Mouse (Mus musculus) testis, adult 2 months (tissue): ENCODE measurements around the gene Aar2.

Source experiments
- CTCF ChIP-seq: fragments of 200-500 bp; IDR thresholded peaks from 2 replicates; pipeline ENCODE4 v1.5.1; 2012; ENCODE audit warnings: low read depth, mild to moderate bottlenecking, inconsistent platforms, low read length, moderate library complexity; ENCODE audit not compliant: control insufficient read depth, insufficient read depth, insufficient replicate concordance
- POLR2A ChIP-seq: fragments of 200-500 bp; IDR thresholded peaks from 2 replicates; pipeline ENCODE4 v1.6.1; 2012; ENCODE audit warnings: low read depth, mild to moderate bottlenecking, inconsistent platforms, low read length, moderate library complexity; ENCODE audit not compliant: control insufficient read depth

DNA sequence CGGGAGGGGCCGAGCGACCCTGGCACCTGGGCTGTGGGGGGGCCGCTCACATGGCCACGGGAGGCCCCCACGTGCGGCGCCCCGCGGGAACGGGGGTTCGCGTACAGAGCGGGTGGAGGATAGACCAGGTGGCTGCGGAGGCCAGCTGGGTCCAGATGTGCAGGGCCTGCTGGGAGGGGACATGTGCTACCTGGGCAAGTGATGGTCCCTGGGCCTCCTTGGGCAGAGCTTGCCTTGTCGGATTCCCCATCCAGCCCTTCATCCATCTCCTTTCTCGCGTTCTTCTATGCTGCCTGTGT is 66.8 kb downstream of the Aar2 start:
- TF ChIP-seq CTCF (no peak), POLR2A (0 out of 2 replicates have a peak, but pooled peaks have one; percentile 0)
